Mouse (Mus musculus): ENCODE data around the gene Gpr1. TPM values are rescaled to one million over a fixed set of nuclear protein-coding genes. Genes with fewer than 3 reads are reported as not detected.

The Gpr1 gene
- polyA plus RNA-seq, 1 experiment from 2014 or later = 0.05 TPM

DNA sequence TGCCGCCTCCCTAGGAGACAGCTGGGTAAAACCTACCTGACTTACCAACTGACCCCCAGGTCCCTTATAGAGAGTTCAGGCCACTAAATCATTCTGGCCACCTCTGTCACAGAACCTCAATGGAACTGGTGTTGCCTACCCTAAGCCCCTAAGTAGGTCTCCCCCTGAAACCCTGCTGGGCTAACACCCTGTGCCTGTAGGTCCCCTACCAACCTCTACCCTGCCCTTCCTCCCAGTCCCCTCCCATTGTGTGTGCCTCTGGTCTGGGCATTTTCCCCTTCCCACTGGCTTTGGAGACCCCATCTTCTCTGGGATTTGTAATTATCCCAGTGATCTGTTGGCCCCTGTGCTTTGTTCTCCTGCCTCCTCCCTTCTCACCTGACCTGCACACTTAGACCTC is 10.9 kb downstream of the Gpr1 start:
- TF ChIP-seq EP300 (IDR thresholded peaks at IDR 0.05; ENCODE audit: low read depth) (no peak), CTCF (IDR thresholded peaks at IDR 0.05; ENCODE audit: low read depth) (no peak)
- Histone ChIP-seq H3K27me3 (ENCODE audit: insufficient read depth, low read length) (no peaks in the 10 kb centered on the region), H3K4me3 (ENCODE audit: low read depth, low read length) (no peak overlapping the region), H3K36me3 (replicated peaks; ENCODE audit: insufficient read depth, low read length) (no peaks in the 10 kb centered on the region), H3K27ac (ENCODE audit: low read depth) (no peak overlapping the region), H3K9ac (replicated peaks) (no peak overlapping the region), H3K4me1 (ENCODE audit: insufficient read depth) (0 out of 2 replicates have a peak, but pooled peaks cover 3% of the 10 kb centered on the region), H3K4me2 (ENCODE audit: low read depth, low read length) (no peak overlapping the region), H3K9me3 (ENCODE audit: low read length) (no peaks in the 10 kb centered on the region)
- no peak for ATAC-seq
- no peak for DNase-seq
- WGBS (ENCODE audit: insufficient replicate concordance) = 88% methylated on average over 1 of the region's 1 CpGs

GRCm38 (mm10) chr1:63201672-63202071 is 12.7 kb downstream of the Gpr1 start:
- no peak for DNase-seq
- Histone ChIP-seq H3K4me2 (ENCODE audit: low read depth, low read length) (no peak overlapping the region), H3K36me3 (replicated peaks; ENCODE audit: insufficient read depth, low read length) (no peaks in the 10 kb centered on the region), H3K27ac (ENCODE audit: low read depth) (no peak overlapping the region), H3K9me3 (ENCODE audit: low read length) (no peaks in the 10 kb centered on the region), H3K4me3 (ENCODE audit: low read depth, low read length) (no peak overlapping the region), H3K27me3 (ENCODE audit: insufficient read depth, low read length) (no peaks in the 10 kb centered on the region), H3K9ac (replicated peaks) (no peak overlapping the region), H3K4me1 (ENCODE audit: insufficient read depth) (0 out of 2 replicates have a peak, but pooled peaks cover 3% of the 10 kb centered on the region)
- WGBS (ENCODE audit: insufficient replicate concordance) = 85% methylated on average over 1 of the region's 1 CpGs
- no peak for TF ChIP-seq EP300 (IDR thresholded peaks at IDR 0.05; ENCODE audit: low read depth)
- TF ChIP-seq CTCF (IDR thresholded peaks at IDR 0.05; ENCODE audit: low read depth) = no peak
- no peak for ATAC-seq

DNA sequence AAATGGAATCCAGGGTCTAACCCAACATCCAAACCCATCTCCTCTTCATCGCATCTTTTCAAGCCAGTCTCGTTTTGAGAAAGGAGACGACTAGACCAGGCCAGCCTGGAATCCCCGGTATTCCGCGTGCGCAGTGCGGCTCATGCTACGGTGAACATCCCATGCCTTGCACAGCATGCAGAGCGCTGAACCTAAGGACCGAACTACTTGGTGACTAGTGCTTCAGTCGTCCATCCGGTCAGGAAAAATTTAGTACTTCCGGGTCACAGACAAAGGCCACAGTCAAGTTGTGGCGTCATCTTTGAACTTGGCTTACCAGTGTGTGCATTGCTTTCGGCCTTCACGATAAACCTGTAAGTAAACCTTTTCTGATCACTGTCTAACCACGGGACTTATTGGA is 14.0 kb downstream of the Gpr1 start:
- Histone ChIP-seq H3K4me1 (ENCODE audit: insufficient read depth) (0 out of 2 replicates have a peak, but pooled peaks cover 3% of the 10 kb centered on the region), H3K9me3 (ENCODE audit: low read length) (no peaks in the 10 kb centered on the region), H3K36me3 (replicated peaks; ENCODE audit: insufficient read depth, low read length) (no peaks in the 10 kb centered on the region), H3K9ac (replicated peaks) (no peak overlapping the region), H3K4me2 (ENCODE audit: low read depth, low read length) (no peak overlapping the region), H3K27ac (ENCODE audit: low read depth) (no peak overlapping the region), H3K27me3 (ENCODE audit: insufficient read depth, low read length) (no peaks in the 10 kb centered on the region), H3K4me3 (ENCODE audit: low read depth, low read length) (no peak overlapping the region)
- DNase-seq = no peak
- 89% methylated on average over 18 of the region's 18 CpGs for WGBS (ENCODE audit: insufficient replicate concordance)
- ATAC-seq = no peak
- TF ChIP-seq CTCF (IDR thresholded peaks at IDR 0.05; ENCODE audit: low read depth) (no peak), EP300 (IDR thresholded peaks at IDR 0.05; ENCODE audit: low read depth) (no peak)

GRCm38 (mm10) chr1:63199387-63199786 is 15.0 kb downstream of the Gpr1 start:
- H3K9ac ChIP-seq (replicated peaks) = no peak overlapping the region
- H3K4me1 ChIP-seq (ENCODE audit: insufficient read depth) = 0 out of 2 replicates have a peak, but pooled peaks cover under 1% of the 10 kb centered on the region
- TF ChIP-seq CTCF (IDR thresholded peaks at IDR 0.05; ENCODE audit: low read depth) (no peak), EP300 (IDR thresholded peaks at IDR 0.05; ENCODE audit: low read depth) (no peak)
- ATAC-seq (no peak), DNase-seq (no peak)
- H3K4me2 ChIP-seq (ENCODE audit: low read depth, low read length) = no peak overlapping the region
- no peaks in the 10 kb centered on the region for H3K27me3 ChIP-seq (ENCODE audit: insufficient read depth, low read length)
- H3K4me3 ChIP-seq (ENCODE audit: low read depth, low read length) = no peak overlapping the region
- H3K9me3 ChIP-seq (ENCODE audit: low read length) = no peaks in the 10 kb centered on the region
- WGBS (ENCODE audit: insufficient replicate concordance) = 84% methylated on average over 6 of the region's 6 CpGs
- no peaks in the 10 kb centered on the region for H3K36me3 ChIP-seq (replicated peaks; ENCODE audit: insufficient read depth, low read length)
- no peak overlapping the region for H3K27ac ChIP-seq (ENCODE audit: low read depth)

GRCm38 (mm10) chr1:63195848-63196512 is 18.4 kb downstream of the Gpr1 start:
- no peaks in the 10 kb centered on the region for H3K27me3 ChIP-seq (ENCODE audit: insufficient read depth, low read length)
- H3K4me3 ChIP-seq (ENCODE audit: low read depth, low read length) = no peak overlapping the region
- no peaks in the 10 kb centered on the region for H3K4me1 ChIP-seq (ENCODE audit: insufficient read depth)
- TF ChIP-seq EP300 (IDR thresholded peaks at IDR 0.05; ENCODE audit: low read depth) (no peak), CTCF (IDR thresholded peaks at IDR 0.05; ENCODE audit: low read depth) (no peak)
- H3K36me3 ChIP-seq (replicated peaks; ENCODE audit: insufficient read depth, low read length) = no peaks in the 10 kb centered on the region
- H3K27ac ChIP-seq (ENCODE audit: low read depth) = no peak overlapping the region
- DNase-seq (no peak), ATAC-seq (no peak)
- H3K9me3 ChIP-seq (ENCODE audit: low read length) = no peaks in the 10 kb centered on the region
- H3K4me2 ChIP-seq (ENCODE audit: low read depth, low read length) = no peak overlapping the region
- 42% methylated on average over 5 of the region's 5 CpGs for WGBS (ENCODE audit: insufficient replicate concordance)
- H3K9ac ChIP-seq (replicated peaks) = no peak overlapping the region

DNA sequence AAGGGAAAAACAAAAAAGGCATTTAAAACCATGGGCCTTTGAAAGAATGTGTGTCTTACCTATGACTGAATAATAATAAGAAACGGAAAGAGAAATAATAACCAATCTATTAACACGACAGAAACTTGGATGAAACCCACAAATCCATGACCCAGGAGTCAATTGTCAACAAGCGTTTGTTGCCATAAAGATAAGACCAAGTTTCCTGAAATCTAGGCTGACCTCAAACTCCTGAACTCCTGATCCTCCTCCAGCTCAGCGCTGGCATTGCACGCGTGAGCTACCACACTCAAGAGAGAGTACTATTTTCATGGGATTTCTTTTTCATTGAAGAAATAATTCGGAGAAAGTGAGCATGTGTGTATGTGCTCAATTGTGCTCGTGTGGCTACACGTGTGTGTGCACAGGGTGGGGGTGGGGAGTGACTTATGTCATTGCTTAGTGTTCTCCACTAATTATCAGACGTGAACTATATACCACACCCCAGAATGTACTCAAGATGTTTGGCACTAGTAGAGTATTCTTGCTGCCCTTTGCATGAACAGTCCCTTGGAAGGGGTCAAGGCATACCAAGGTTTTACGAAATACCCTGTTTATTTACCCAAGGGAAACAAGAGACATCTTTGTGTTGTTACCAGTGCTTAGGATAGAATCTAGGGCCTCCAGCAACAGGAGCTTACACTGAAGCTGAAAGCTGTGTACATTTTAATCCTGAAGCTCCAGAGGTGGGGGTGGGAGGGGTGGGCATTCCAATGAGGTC is 21.9 kb downstream of the Gpr1 start:
- Histone ChIP-seq H3K27me3 (ENCODE audit: insufficient read depth, low read length) (no peaks in the 10 kb centered on the region), H3K9me3 (ENCODE audit: low read length) (no peaks in the 10 kb centered on the region), H3K4me3 (ENCODE audit: low read depth, low read length) (no peak overlapping the region), H3K4me2 (ENCODE audit: low read depth, low read length) (no peak overlapping the region), H3K36me3 (replicated peaks; ENCODE audit: insufficient read depth, low read length) (no peaks in the 10 kb centered on the region), H3K27ac (ENCODE audit: low read depth) (no peak overlapping the region), H3K4me1 (ENCODE audit: insufficient read depth) (no peaks in the 10 kb centered on the region), H3K9ac (replicated peaks) (no peak overlapping the region)
- 68% methylated on average over 11 of the region's 11 CpGs for WGBS (ENCODE audit: insufficient replicate concordance)
- DNase-seq (no peak), ATAC-seq (no peak)
- TF ChIP-seq CTCF (IDR thresholded peaks at IDR 0.05; ENCODE audit: low read depth) = no peak
- no peak for TF ChIP-seq EP300 (IDR thresholded peaks at IDR 0.05; ENCODE audit: low read depth)

Data from liver, postnatal 0 days (tissue).